Mouse (Mus musculus): Measurements from ENCODE around the gene Agfg2.

Agfg2 gene

DNA sequence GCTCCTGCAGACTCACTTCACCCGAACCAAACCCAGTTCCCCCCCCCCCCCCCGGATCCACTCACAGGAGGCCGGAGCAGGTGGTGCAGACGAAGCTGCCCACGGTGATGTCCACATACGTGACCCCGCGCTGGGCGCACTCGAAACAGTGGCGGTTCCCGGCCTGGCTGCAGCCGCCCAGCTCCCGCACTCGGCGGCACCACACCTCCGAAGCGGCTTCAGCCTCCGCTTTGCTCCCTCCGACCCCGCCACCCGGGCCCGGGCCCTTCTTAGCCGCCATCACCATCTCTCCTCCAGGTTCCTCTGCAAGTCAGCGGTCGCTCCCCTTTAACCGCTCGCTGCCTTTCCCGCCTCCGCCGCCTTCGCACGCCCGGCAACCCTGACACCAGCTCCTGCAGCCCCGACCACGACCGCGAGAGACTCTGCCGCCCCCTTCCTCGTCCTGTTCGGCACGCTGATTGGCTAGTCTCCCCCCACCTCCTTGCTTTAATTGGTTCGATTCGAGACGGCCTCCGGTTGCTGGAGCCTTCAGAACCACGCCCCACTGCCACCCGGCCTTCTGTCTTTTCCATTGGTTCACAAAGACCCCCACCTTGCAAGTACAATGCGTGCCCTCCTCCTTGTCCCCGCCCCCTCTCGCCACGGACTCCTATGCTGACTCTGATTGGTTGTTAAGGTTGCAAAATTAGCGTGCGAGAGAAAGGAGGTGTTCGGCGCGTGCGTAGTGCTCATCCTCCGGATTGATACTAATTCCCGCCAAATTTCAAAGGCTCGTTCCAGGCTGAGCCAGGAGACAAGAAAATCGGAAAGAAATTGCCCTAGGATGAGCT, at the start of gene Agfg2:
Gene Agfg2, minus strand, starts transcription at position 433 of the 830 bp plus-strand sequence.
- DNase-seq: peak; percentile 100

DNA sequence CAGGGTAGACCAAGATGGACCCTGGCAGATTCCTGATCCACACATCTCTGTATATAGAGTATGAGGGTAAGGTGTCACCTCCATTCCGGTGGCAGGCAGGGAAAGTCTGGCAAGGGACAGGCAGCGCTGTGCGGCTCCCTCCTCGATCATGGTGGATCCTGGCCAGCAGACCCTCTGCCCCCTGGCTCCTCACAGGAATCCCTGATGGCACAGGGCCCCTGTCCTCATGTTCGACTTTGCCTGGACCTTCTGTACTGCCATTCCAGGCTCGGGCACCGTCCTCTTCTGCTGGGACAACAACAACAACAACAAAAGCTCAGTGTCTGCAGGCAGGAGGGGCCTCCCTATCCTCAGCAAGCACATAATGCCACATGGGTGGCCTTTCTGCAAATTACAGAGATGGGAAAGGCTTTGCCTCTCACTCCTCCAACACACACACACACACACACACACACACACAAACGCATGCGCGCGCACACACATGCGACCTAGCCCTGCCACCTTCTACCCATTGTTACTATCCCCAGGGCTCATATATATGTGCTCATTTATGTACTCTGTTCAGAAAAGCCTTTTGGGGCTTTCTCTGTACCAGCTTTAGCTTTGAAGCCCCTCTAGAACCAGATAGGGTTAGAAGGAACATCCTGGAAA, 49.2 kb upstream of the Agfg2 start:
- DNase-seq: no peak

DNA sequence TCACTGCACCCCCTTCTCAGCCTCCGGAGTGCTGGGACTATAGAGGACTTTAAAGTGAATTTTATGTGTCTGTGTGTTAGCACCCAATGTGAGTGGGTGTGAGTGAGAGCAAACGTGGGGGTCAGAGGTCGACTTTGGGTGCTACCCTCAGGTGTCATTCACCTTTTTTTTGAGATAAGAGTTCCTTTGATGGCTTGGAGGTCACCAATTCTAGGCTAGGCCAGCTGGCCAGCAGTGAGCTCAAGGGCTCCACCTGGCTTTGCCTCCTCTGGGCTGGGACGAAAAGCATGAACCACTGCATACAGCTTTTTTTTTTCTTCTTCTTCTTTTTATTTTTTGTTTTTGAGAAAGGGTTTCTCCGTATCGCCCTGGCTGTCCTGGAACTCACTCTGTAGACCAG, 42.2 kb upstream of the Agfg2 start:
- no peak for DNase-seq

DNA sequence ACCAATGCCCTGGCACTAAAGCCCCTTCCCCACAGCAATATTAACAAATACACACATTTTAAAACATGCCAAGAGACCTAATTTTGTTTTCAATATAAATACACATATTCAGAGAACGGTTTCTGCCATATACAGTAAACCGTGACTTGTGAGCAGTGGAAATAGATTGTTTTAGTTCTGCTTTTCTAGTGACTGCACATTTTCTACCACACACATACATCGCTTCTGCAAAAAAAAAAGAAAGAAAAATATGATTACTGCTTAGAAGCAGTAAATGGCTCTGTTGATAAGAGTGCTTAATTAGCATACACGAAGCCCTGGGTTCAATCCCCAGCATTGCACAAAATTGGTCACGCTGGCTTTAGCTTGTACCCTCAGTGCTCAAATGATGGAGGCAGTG, 39.3 kb upstream of the Agfg2 start:
- DNase-seq: no peak

DNA sequence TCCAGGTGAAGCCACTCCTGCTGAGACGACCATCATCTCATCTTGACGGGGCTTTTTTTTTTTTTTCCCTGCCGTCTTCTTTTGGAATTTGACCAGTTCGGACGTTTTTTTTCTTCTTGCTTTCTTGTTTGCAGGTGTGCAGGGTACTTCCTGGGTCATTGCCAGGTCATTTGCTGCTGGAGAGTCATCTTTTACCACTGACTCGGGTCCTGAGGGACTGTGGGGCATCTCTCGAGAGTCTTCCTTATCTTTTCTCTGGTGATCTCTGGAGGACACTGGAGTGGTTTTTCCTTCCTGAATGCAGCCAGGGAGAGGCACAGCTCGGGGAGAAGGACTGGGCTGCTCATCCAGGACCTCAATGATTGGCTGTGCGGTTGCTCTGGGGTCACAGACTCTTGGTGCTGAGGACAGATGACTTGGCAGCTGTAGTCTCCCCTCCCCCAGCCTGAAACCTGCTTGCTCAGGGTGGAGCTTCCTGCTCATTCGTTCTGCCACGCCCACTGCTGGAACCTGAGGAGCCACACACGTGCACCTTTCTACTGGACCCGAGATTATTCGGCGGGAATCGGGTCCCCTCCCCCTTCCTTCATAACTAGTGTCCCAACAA, 36.1 kb upstream of the Agfg2 start:
- peak; percentile 67 to 75 for DNase-seq

DNA sequence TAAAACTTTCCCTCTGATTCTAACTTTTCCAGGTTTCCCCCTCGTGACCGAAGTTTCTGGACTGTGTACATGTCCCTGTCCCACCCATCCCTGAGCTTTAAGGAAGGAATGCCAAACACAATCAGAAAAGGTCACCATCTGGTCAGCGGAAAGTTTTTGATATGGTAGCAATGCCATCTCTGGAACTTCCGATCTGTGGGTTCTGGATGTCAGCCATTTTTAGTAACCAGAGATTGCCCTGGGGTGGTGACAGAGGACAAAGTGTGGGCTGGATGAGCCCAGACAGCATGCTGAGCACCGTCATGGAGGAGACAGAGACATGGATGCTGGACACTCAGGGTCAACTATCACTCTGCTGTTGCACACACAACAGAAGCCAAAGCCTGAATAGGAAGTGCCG, 34.6 kb upstream of the Agfg2 start:
- DNase-seq: no peak

DNA sequence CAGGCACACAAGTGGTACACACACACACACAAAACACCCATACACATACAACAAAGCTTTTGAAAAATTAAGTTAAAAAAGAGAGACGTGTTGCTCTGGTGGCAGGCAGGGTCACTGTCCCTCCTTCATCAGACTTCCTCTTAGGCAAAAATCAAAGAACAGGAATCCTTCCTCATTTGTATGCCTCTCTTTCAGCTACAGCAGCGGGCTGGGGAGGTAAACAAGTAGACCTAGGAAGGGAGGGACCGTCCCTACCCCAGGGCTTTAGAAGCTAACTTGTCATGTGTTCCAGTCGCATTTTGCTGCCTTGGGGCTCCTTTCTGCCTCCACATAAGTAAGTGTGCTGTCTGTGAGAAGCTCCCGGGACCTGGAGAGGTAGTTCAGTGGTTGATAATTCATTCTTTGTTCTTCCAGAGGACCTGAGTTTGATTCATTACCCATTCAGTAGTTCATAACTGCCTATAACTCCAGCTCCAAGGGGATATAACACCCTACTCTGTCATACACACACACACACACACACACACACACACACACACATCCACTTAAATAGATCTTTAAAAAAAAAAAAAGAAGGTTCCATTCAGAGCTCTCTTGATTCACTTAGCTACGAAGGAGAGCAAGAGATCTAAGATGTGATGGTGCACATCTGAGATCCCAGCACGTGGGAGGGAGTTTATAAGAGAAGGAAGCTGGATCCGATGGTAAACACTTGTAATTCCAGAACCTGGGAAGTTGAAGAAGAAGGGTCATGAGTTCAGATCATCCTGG, 33.7 kb upstream of the Agfg2 start:
- DNase-seq: no peak

DNA sequence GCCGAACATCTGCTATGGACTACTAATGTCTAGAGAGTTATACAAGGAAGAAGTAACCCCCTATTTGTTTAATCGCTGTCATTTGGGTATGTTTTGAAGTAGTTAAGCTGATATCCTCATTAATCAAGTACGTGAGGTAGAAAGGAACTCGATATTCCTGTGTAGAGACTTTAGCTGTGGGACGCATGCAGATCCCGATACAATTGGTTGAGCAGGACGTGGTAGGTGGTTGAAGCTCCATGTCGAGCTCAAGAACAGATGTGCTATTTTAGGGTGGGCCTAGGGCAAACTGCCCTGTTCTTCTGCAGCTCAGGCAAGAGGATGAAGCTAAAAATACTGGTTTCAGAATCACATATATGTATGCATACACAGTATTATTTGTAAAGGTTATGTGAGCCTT, 31.2 kb upstream of the Agfg2 start:
- DNase-seq: no peak

DNA sequence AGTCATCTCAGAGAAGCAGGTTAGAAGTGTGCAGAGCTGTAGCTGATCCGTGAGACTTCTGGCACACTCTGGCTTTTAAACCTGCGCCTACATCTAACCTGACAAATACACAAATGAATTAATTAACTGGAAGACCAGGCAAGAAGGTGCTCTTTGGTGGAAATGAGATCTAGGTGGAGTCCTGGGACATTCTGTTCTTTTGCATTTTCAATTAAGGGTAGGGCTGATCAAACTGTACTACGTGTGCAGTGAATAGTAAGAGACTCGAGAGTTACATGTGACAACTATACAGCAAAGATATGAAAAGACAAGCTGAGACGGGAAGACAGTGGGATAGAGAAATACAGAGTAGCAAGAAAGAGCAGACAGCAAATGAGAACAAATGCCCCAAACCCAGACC, 28.9 kb upstream of the Agfg2 start:
- no peak for DNase-seq

DNA sequence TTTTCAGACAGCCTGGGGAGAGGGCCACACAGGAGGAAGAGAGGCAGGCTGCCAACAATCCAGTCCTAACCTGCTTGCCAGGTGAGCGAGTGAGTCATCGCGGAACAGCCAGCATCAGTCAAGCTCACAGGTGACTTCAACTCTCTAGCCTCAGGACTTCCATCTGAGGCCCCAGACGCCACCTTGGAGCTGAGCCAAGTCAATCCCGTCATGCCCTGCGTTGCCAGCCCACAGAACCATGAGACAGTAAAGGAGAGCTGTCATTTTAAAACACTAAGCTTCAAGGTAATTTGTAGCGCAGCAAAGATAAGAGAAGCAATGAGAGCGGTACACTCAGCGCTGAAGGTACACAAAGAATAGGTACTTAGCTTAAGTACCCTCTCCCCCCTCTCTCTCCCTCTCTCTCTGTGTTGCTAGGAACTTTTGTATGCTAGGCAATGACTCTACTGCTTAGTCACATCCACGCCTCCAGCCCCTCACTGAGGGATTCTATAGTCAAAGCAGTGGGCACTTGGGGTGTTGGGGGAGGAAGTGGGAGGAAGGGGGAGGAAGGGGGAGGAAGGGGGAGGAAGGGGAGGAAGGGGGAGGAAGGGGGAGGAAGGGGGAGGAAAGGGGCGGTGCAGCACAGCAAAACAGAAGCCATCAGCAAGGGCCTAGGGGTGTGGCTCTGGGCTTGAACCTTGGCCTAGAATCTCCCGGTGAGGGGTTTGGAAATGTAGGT, 22.5 kb upstream of the Agfg2 start:
- peak; percentile 89 to 94 for DNase-seq

DNA sequence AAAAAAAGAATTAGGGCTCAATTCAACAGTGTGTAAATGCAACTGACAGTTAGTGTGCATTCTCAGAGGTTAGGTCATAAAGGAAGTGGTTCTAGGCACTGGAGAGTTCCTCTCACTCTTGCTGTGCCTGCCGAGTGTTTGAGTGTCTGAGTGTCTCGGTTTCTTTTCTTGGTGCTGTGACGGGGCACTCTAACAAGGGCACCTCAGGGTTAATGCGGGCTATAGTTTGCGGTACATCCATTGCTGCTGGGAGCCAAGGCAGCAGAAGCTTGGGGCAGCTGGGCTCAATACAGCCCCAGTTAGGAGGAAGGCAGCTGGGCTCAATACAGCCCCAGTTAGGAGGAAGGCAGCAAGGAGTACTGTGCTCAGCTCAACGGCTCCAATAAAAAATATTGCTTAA, 20.7 kb upstream of the Agfg2 start:
- no peak for DNase-seq

DNA sequence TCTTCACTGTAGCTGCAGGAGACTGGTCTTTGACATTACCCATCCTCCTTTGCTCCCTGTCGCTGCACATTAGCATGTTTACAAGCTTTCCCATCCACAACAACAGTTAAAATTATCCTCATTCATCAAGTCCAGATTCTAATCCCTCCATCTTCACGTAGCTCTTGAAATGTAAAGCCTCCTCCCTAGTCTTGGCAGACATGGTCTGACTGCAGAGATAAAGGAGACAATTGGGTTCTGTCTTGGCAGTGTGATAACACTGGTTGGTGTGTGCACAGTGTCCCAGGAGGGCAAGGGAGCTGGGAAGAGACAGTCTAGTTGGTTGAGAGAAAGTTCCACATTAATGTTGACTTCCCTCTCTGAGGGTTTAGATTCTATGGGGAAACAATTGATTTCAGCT, 15.3 kb upstream of the Agfg2 start:
- no peak for DNase-seq

DNA sequence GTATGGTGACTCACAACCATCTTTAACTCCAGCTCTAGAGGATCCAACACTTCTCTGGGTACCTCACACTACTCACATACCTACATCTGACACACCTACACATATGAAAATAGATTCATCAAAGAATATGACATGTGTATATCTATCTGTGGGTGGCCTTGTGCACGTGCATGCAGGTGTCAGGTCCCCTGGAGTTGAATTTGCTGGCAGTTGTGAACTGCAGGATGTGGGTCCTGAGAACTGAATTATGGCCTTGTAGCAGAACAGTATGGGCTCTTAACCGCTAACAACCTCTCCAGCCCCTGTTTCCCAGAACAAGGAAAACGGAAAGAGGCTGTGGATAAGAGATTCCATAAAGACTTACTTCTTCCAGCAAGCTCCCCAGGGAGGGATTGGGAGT, 14.6 kb upstream of the Agfg2 start:
- no peak for DNase-seq

DNA sequence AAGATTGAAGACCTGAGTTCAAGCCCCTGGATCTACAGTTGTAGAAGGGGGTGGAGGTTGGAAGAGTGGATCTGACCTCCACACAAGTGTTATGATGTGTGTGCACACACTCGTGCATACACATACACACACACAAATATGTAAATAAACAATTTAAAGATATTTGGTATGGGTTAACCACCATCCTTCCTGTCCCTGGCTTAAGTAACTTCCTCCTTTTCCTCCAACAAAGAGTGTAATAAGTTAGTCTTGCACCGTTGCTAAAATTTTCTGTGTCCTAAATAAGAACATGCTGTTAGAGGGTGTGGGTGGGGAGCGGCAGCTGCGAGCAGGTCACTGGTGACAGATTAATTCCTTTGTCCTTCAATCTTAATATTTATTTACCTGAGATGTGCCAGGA, 11.4 kb upstream of the Agfg2 start:
- no peak for DNase-seq

DNA sequence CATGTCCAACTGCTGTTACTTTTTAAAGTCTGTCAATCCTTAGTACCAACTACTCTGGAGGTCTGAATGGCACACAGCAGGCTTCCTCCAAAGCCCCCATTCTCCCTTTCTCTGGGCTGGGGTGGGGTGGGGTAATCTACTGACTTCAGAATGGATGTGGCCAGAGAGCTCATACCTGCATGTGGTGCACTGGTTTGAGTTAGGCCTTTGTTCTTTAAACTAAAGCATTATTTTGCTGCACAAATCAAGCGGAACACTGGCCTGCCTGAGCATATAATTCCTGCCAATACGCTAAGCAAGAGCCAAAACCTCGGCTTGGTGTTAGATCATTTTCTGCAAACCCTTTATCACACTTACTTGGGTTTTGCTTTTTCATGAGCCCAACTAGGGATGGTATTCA, 10.3 kb upstream of the Agfg2 start:
- DNase-seq: no peak

DNA sequence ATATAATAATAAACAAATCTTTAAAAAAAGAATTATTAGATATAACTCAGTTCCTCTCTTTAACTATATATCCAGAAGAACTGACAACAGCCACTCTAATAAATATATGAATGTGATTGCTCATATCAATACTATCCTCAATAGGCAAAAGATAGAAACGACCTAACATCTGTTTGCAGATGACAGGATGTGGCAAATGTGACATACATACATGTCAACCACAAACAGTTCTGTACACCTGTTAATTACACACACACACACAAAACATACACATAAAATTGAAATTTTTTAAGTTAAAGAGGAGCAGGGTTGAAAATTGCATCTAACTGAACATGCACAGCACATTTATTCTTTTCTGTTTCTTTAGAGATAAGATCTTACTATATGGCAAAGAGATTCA, 7.4 kb upstream of the Agfg2 start:
- DNase-seq: no peak

DNA sequence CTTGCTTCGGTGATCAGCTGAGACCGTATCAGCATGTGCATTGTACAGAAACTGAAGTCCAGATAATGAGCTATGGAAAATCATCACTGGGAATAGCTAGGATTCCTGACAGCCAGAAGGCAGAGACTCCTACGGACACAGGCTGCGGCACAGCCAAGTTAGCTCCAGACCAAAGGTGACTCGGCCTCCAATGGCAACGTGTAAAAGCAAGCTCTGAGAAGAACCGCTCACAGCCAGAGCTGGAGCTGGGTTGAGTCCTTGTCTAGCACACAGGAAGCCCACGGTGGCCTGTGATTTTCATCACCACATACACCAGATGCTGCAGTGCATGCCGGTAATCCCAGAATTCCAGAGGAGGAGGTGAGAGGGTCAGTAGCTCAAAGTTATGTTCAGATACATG, 6.0 kb upstream of the Agfg2 start:
- DNase-seq: no peak

DNA sequence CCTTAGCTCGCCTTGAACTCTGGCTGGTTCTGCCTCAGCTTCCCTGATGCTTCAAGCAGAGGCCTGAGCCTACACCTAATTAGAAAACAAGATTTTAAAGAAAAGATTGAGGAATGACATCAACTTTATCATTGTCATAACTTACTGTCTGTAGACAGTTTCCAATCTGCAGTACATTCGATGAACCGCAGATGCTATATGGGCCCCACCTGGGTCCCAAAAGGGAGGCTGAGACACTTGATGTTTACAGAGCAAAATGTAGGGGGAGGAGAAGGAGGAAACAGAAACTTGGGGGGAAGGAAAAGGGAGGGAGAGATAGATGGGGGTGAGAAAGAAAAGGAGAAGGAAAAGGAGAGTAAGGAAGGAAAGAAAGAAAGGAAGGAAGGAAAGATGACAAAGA, 5.4 kb upstream of the Agfg2 start:
- no peak for DNase-seq

DNA sequence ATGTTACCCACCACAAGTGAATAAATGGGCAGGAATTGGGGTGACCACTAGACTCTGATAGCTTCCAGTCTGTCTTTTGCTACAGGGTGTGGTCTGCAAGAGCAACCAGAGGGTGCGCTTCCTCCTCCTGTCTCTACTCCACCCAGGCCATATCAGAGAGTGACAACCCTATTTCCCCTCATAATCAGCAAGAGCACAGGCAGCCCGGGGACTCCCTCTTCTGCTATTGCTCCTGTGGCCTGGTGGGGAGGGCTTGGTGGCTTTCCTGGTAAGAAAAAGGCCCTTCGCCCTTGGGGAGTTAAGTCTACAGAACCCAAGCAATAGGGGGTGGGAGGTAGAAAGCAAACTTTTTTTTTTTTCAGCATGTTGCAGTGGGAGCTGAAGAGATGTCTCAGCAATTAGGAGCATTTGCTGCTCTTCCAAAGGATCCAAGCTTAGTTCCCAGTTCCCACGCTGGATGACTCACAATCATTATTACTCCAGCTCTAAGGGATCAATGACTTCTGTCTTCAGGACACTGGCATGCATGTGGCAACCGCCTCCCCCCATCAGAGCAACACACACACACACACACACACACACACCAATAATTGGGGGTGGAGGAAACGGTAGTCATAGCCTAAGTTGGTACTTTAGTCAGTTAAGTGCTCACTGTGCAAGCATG, 1.7 kb upstream of the Agfg2 start:
- no peak for DNase-seq

DNA sequence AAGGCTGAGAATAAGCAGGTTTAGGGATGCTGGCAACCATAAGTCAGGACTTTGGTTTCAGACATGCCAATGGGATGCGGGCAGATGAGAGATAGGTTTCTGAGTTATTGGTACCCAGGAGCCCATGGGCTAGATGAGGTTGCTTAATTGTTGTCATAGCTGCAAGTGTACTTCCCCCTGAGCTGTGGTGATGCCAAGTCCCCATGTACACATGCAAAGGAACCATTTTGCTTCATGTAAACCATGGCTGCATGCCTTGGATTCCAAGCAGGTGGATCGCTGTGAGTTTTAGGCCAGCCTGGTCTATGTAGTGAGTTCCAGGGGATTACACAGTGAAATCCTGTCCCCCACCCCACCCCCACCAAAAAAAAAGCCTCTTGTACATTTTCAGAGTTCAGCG, 1.1 kb upstream of the Agfg2 start:
- DNase-seq: no peak

DNA sequence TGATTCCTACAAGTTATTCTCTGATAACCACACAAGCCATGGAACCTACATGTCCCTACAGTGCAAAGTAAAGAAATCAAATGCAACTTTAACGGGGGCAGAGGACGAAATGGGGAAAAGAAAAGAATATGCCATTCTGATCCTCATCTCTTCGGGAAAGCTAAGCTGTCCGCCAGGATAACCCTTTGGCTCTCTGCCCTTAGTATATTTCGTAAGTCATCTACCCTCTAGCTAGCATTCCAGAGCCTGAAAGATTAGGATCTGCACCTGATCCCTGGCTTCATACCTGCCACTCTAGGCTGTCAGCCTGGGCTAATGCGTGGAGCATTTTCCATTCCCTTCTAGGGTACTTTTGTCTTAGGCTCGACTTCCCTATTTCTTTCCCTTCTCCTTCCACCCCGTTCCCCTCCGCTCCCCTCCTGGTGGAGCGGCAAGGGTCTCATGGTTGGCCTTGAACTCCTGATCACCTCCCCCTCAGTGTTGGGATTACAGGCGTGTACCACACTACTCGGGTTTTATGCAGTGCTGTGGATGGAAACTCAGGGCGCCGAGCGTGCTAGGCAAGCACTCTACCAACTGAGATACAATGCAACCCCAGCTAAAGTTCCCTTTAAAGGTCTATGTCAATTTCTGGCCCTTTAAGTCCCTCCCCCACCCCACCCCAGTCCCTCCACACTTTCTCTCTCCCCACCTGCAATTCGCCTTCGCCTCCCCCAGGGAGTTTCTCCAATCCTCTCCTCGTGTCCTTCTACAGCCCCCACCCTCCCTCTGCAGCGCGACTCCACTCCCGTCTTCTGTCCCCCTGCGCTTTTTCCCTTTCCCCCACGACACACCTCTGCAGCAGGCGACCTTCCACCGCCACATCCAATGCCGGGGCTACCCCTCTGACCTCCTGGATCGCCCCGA, 885 bp downstream of the Agfg2 start:
- DNase-seq: peak in 1 of 2 experiments; percentile 55
